Mouse (Mus musculus): ENCODE data around the gene Ctdspl2. TPM values are rescaled to one million over a fixed set of nuclear protein-coding genes. Genes with fewer than 3 reads are reported as not detected.
"Not testable (repeated sequence)": the region's sequence is repeated elsewhere in the genome, so short reads cannot be mapped to it uniquely, and the experiment has no call there.

Ctdspl2 gene
- 63.5 and 66.8 TPM in 2 replicates for polyA plus RNA-seq (2014; fragmentation: Nextera tagmentation; extraction: Ambion mirVana)

DNA sequence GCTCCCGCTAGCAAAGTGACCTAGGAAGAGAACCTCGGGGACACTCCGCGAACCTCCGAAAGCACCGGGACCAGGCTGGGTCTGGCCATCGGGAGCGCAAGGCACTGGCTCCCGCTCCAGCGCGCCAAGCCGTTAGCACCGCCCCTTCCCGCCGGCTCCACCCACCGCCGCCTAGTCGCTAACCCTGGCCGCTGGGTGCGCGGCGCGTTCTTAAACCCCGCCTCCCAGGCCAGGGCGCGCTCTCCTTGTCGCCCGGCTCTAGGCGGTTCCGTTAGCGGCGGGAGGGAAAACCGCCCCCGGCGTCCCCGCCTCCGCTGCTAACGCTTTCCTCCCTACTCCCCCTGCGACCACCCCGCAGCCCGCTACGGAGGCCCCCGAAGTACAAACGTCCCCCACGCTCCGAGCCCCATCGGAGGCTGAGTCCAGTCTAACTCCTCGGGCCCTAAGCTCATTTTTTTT, at the start of gene Ctdspl2, which contains the start of gene Mageb3:
Gene Ctdspl2, plus strand, starts transcription at position 237 of the 459 bp plus-strand sequence.
Gene Mageb3, minus strand, starts transcription at position 328 of the 459 bp plus-strand sequence.
- under 1% methylated on average over 47 of the region's 48 CpGs for WGBS
- H3K9ac ChIP-seq (replicated peaks; ENCODE audit: low read depth, low read length), result peak within 1 kb of the TSS; percentile 98

GRCm38 (mm10) chr2:121909975-121910374, 45.8 kb upstream of the Ctdspl2 start:
- ATAC-seq (ENCODE audit: insufficient number of reproducible peaks, insufficient read depth, low FRiP score, low read depth), result no peak
- H3K4me3 ChIP-seq (ENCODE audit: low read depth, low read length), result no peak overlapping the region
- H3K27me3 ChIP-seq (ENCODE audit: control insufficient read depth, insufficient read depth, low read length), result no peaks in the 10 kb centered on the region
- H3K9ac ChIP-seq (replicated peaks; ENCODE audit: low read depth, low read length), result no peak overlapping the region
- H3K27ac ChIP-seq (ENCODE audit: low read length), result no peak overlapping the region
- H3K36me3 ChIP-seq (ENCODE audit: control insufficient read depth, insufficient read depth, low read length), result peaks cover 14% of the 10 kb centered on the region
- WGBS, result 85% methylated on average over 3 of the region's 3 CpGs
- no peaks in the 10 kb centered on the region for H3K4me1 ChIP-seq (ENCODE audit: control insufficient read depth, insufficient read depth, low read length)
- no peak overlapping the region for H3K4me2 ChIP-seq (replicated peaks; ENCODE audit: low read depth, low read length)
- no peaks in the 10 kb centered on the region for H3K9me3 ChIP-seq (ENCODE audit: control insufficient read depth, low read depth, low read length)

More for the DNA sequence above, at the start of gene Ctdspl2, which contains the start of gene Mageb3:
- Histone ChIP-seq H3K4me1 (ENCODE audit: control insufficient read depth, insufficient read depth, low read length) (peaks cover 12% of the 10 kb centered on the region), H3K4me3 (ENCODE audit: low read depth, low read length) (peak within 1 kb of the TSS; percentile 94), H3K4me2 (replicated peaks; ENCODE audit: low read depth, low read length) (peak within 1 kb of the TSS; percentile 86), H3K27me3 (ENCODE audit: control insufficient read depth, insufficient read depth, low read length) (no peaks in the 10 kb centered on the region), H3K27ac (ENCODE audit: low read length) (peak within 1 kb of the TSS; percentile 93), H3K9me3 (ENCODE audit: control insufficient read depth, low read depth, low read length) (no peaks in the 10 kb centered on the region), H3K36me3 (ENCODE audit: control insufficient read depth, insufficient read depth, low read length) (no peaks in the 10 kb centered on the region)
- peak; percentile 97 for ATAC-seq (ENCODE audit: insufficient number of reproducible peaks, insufficient read depth, low FRiP score, low read depth)

- H3K36me3 ChIP-seq (ENCODE audit: control insufficient read depth, insufficient read depth, low read length), result peaks cover 6% of the 10 kb centered on the region
- H3K9me3 ChIP-seq (ENCODE audit: control insufficient read depth, low read depth, low read length), result no peaks in the 10 kb centered on the region
- no peak overlapping the region for H3K4me2 ChIP-seq (replicated peaks; ENCODE audit: low read depth, low read length)
- H3K9ac ChIP-seq (replicated peaks; ENCODE audit: low read depth, low read length), result no peak overlapping the region
- WGBS, result 89% methylated on average over 5 of the region's 5 CpGs
- H3K4me3 ChIP-seq (ENCODE audit: low read depth, low read length), result no peak overlapping the region
- no peak for ATAC-seq (ENCODE audit: insufficient number of reproducible peaks, insufficient read depth, low FRiP score, low read depth)
- no peak overlapping the region for H3K27ac ChIP-seq (ENCODE audit: low read length)
- no peaks in the 10 kb centered on the region for H3K27me3 ChIP-seq (ENCODE audit: control insufficient read depth, insufficient read depth, low read length)
- H3K4me1 ChIP-seq (ENCODE audit: control insufficient read depth, insufficient read depth, low read length), result no peaks in the 10 kb centered on the region
These were observed 39.5 kb upstream of the Ctdspl2 start for GRCm38 (mm10) chr2:121916047-121916970.

DNA sequence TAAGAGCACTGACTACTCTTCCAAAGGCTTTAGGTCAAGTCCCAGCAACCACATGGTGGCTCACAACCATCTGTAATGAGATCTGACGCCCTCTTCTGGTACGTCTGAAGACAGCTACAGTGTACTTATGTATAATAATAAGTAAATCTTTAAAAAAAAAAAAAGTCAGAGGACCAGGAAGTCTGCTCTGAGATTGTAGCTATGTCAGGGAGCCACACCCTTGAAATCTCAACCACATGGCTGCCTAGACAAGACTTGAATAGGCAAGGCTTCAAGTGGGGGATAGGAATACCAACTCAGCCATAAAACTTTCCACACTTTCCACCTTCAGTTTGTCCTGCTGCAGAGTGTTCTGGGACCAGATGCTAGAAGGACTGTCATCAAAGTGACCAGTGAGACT, 18.2 kb upstream of the Ctdspl2 start:
- H3K36me3 ChIP-seq (ENCODE audit: control insufficient read depth, insufficient read depth, low read length); ATAC-seq (ENCODE audit: insufficient number of reproducible peaks, insufficient read depth, low FRiP score, low read depth); H3K9ac ChIP-seq (replicated peaks; ENCODE audit: low read depth, low read length); H3K4me3 ChIP-seq (ENCODE audit: low read depth, low read length); H3K27ac ChIP-seq (ENCODE audit: low read length); H3K4me2 ChIP-seq (replicated peaks; ENCODE audit: low read depth, low read length); H3K9me3 ChIP-seq (ENCODE audit: control insufficient read depth, low read depth, low read length); H3K27me3 ChIP-seq (ENCODE audit: control insufficient read depth, insufficient read depth, low read length); H3K4me1 ChIP-seq (ENCODE audit: control insufficient read depth, insufficient read depth, low read length): not testable (repeated sequence)
- whole genome bisulfite sequencing, result 84% methylated on average over 2 of the region's 2 CpGs

DNA sequence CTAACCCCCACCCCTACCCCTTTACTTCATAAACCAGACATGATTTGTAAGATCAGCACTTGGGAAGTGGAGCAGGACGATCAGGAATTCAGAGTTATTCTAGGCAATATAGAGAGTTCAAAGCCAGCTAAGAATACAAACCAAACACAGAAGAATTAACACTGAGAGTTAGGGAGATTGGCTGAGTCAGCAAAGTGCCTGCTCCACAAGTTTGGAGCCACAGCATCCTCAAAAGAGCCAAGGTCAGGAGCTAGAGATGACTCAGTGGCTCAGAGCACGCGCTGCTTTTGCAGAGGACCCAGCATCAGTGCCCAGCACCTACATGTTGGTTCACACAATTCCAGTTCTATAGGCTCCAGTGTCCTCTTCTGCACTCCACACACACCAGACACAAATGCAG, 12.4 kb upstream of the Ctdspl2 start:
- WGBS, result 78% methylated on average over 3 of the region's 3 CpGs

DNA sequence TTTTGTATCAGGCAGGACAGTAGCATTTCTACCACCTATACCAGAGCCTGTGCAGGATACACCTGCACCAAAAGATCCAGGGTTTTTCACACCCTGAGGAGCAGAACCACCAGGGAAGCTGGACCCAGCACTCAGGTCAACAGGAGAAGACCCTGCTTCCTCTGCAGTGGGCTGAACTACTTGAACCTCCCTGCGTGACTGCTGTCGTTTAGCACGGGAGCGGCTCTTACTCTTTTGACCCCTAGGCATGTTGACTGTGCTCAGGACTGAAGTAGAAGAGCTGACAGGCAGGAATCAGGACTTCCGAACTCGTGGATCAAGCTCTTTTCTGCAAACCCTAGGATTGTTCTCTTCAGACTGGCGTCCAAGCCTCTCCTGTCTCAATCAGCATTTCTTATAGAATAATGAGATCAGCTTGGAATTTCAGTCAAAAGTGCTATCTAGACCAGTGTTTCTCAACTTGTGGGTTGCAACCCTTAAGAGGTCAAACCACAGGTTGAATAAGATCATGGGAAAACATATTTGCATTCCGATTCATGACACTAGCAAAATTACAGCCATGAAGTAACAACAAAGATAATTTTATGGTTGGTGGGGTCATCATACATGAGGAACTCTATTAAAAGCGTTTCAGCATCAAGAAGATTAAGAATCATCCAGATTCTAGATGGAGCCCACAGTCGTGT, 687 bp upstream of the Ctdspl2 start:
- Histone ChIP-seq H3K27ac (ENCODE audit: low read length) (peak overlapping the region; percentile 93), H3K9ac (replicated peaks; ENCODE audit: low read depth, low read length) (peak overlapping the region; percentile 98), H3K9me3 (ENCODE audit: control insufficient read depth, low read depth, low read length) (no peaks in the 10 kb centered on the region), H3K27me3 (ENCODE audit: control insufficient read depth, insufficient read depth, low read length) (no peaks in the 10 kb centered on the region), H3K4me3 (ENCODE audit: low read depth, low read length) (peak overlapping the region; percentile 94), H3K36me3 (ENCODE audit: control insufficient read depth, insufficient read depth, low read length) (no peaks in the 10 kb centered on the region), H3K4me1 (ENCODE audit: control insufficient read depth, insufficient read depth, low read length) (peaks cover 12% of the 10 kb centered on the region), H3K4me2 (replicated peaks; ENCODE audit: low read depth, low read length) (peak overlapping the region; percentile 52)
- ATAC-seq (ENCODE audit: insufficient number of reproducible peaks, insufficient read depth, low FRiP score, low read depth), result no peak
- 13% methylated on average over 10 of the region's 10 CpGs for WGBS

More for the DNA sequence above, 12.4 kb upstream of the Ctdspl2 start:
- no peak for ATAC-seq (ENCODE audit: insufficient number of reproducible peaks, insufficient read depth, low FRiP score, low read depth)
- Histone ChIP-seq H3K27me3 (ENCODE audit: control insufficient read depth, insufficient read depth, low read length) (no peaks in the 10 kb centered on the region), H3K4me2 (replicated peaks; ENCODE audit: low read depth, low read length) (no peak overlapping the region), H3K4me3 (ENCODE audit: low read depth, low read length) (no peak overlapping the region), H3K9me3 (ENCODE audit: control insufficient read depth, low read depth, low read length) (no peaks in the 10 kb centered on the region), H3K9ac (replicated peaks; ENCODE audit: low read depth, low read length) (no peak overlapping the region), H3K36me3 (ENCODE audit: control insufficient read depth, insufficient read depth, low read length) (no peaks in the 10 kb centered on the region), H3K4me1 (ENCODE audit: control insufficient read depth, insufficient read depth, low read length) (no peaks in the 10 kb centered on the region), H3K27ac (ENCODE audit: low read length) (no peak overlapping the region)

GRCm38 (mm10) chr2:121956224-121957018, 620 bp downstream of the Ctdspl2 start:
- peak; percentile 91 for ATAC-seq (ENCODE audit: insufficient number of reproducible peaks, insufficient read depth, low FRiP score, low read depth)

More at GRCm38 (mm10) chr2:121956224-121957018, 620 bp downstream of the Ctdspl2 start:
- no peaks in the 10 kb centered on the region for H3K27me3 ChIP-seq (ENCODE audit: control insufficient read depth, insufficient read depth, low read length)
- peak overlapping the region; percentile 86 for H3K4me2 ChIP-seq (replicated peaks; ENCODE audit: low read depth, low read length)
- peak overlapping the region; percentile 94 for H3K4me3 ChIP-seq (ENCODE audit: low read depth, low read length)
- peak overlapping the region; percentile 93 for H3K27ac ChIP-seq (ENCODE audit: low read length)
- peaks cover 12% of the 10 kb centered on the region for H3K4me1 ChIP-seq (ENCODE audit: control insufficient read depth, insufficient read depth, low read length)
- no peaks in the 10 kb centered on the region for H3K9me3 ChIP-seq (ENCODE audit: control insufficient read depth, low read depth, low read length)
- under 1% methylated on average over 47 of the region's 47 CpGs for WGBS
- H3K9ac ChIP-seq (replicated peaks; ENCODE audit: low read depth, low read length), result peak overlapping the region; percentile 98
- H3K36me3 ChIP-seq (ENCODE audit: control insufficient read depth, insufficient read depth, low read length), result no peaks in the 10 kb centered on the region

All from stomach, embryonic 14.5 days (tissue).